Mouse (Mus musculus): ENCODE results near the gene Sipa1l3.

GRCm38 (mm10) chr7:29317558-29317957 lies 200.9 kb downstream of the Sipa1l3 start:
- TF ChIP-seq POLR2A (IDR thresholded peaks at IDR 0.05; ENCODE audit: control insufficient read depth, low read depth, low read length) (no peak), CTCF (IDR thresholded peaks at IDR 0.05; ENCODE audit: control insufficient read depth, insufficient read depth, insufficient replicate concordance, low read depth, low read length) (no peak)

All from testis, adult 2 months (tissue).